Mouse (Mus musculus) T-helper 17 cell (primary cell): ENCODE results near the gene Slc36a3.

Source experiments
- in situ Hi-C, 2 experiments: fragments of 300-600 bp; cut with MboI, MseI; formaldehyde crosslinking; loops; 1 replicate in 1 of 2; 2 replicates in 1 of 2; pipeline ENCODE4 v1.15.1; 2025; ENCODE audit warnings: high pct_unique_total_duplicates in 2 of 2

Gene Slc36a3

GRCm38 (mm10) chr11:55077331-55078231 lies 73.9 kb downstream of the Slc36a3 start, which contains the start of gene Ccdc69:
Gene Ccdc69 (minus strand): TSS chr11:55078131.
- in situ Hi-C loops: no loop called here

GRCm38 (mm10) chr11:55076234-55076633 lies 75.3 kb downstream of the Slc36a3 start:
- in situ Hi-C loops: no loop called here

GRCm38 (mm10) chr11:55075602-55076001 lies 75.9 kb downstream of the Slc36a3 start:
- in situ Hi-C loops: no loop called here
